Mouse (Mus musculus) c-Kit-positive CD71-negative TER-119-negative erythroid progenitor cells, embryonic 14.5 days (primary cell): ENCODE measurements around the gene Vmp1.

Source experiments
- DNase-seq: peaks from one replicate; pipeline ENCODE4 v3.0.0-alpha.2; 2013; ENCODE audit warnings: low read depth

Vmp1 gene

GRCm38 (mm10) chr11:86571047-86571855, 112.4 kb downstream of the Vmp1 start:
- DNase-seq = no peak

- no peak for DNase-seq
Observed at GRCm38 (mm10) chr11:86570261-86570746, 113.3 kb downstream of the Vmp1 start.

GRCm38 (mm10) chr11:86568425-86568824, 115.2 kb downstream of the Vmp1 start:
- DNase-seq = no peak

GRCm38 (mm10) chr11:86558258-86558657, 125.4 kb downstream of the Vmp1 start:
- DNase-seq = no peak

- DNase-seq = no peak
Observed at GRCm38 (mm10) chr11:86553525-86553924, 130.1 kb downstream of the Vmp1 start.

GRCm38 (mm10) chr11:86547412-86547811, 136.2 kb downstream of the Vmp1 start:
- no peak for DNase-seq

GRCm38 (mm10) chr11:86545556-86545955, 138.1 kb downstream of the Vmp1 start:
- no peak for DNase-seq

GRCm38 (mm10) chr11:86544639-86545299, 138.9 kb downstream of the Vmp1 start, which contains the start of the genes Rps6kb1 and Tubd1:
Rps6kb1 (minus strand) TSS chr11:86544805.
Tubd1 (plus strand) TSS chr11:86544991.
- peak; percentile 99 for DNase-seq

GRCm38 (mm10) chr11:86543960-86544638, 139.5 kb downstream of the Vmp1 start:
- peak; percentile 9 for DNase-seq

- no peak for DNase-seq
Observed at GRCm38 (mm10) chr11:86542851-86543250, 140.8 kb downstream of the Vmp1 start.

GRCm38 (mm10) chr11:86540476-86540845, 143.2 kb downstream of the Vmp1 start:
- no peak for DNase-seq

GRCm38 (mm10) chr11:86539716-86540475, 143.7 kb downstream of the Vmp1 start:
- DNase-seq = no peak

GRCm38 (mm10) chr11:86538786-86539185, 144.8 kb downstream of the Vmp1 start:
- no peak for DNase-seq

- no peak for DNase-seq
Observed at GRCm38 (mm10) chr11:86534201-86534910, 149.3 kb downstream of the Vmp1 start.
